Mouse (Mus musculus) heart, embryonic 10.5 days (tissue): ENCODE data around the gene Rack1. TPM values are rescaled to one million over a fixed set of nuclear protein-coding genes. Genes with fewer than 3 reads are reported as not detected.
"Not testable (repeated sequence)": the region's sequence is repeated elsewhere in the genome, so short reads cannot be mapped to it uniquely, and the experiment has no call there.

Experiments used
- DNase-seq: peaks from one replicate; pipeline ENCODE4 v3.0.0-alpha.2; 2017; ENCODE audit warnings: low spot score
- H3K27ac ChIP-seq: fragments of 300-500 bp; sonication (generic); 2 replicates; pipeline ENCODE4 v1.5.1; 2016; ENCODE audit warnings: mild to moderate bottlenecking
- H3K27me3 ChIP-seq: fragments of 300-500 bp; sonication (generic); 2 replicates; pipeline ENCODE4 v1.6.1; 2016; ENCODE audit warnings: mild to moderate bottlenecking; ENCODE audit not compliant: poor library complexity, insufficient read depth, severe bottlenecking
- H3K36me3 ChIP-seq: fragments of 300-500 bp; sonication (generic); 2 replicates; pipeline ENCODE4 v1.6.1; 2016; ENCODE audit warnings: mild to moderate bottlenecking, moderate library complexity
- H3K4me1 ChIP-seq: fragments of 300-500 bp; sonication (generic); 2 replicates; pipeline ENCODE4 v1.6.1; 2016; ENCODE audit warnings: mild to moderate bottlenecking
- H3K4me3 ChIP-seq: fragments of 300-500 bp; sonication (generic); 2 replicates; pipeline ENCODE4 v1.5.1; 2016; ENCODE audit warnings: mild to moderate bottlenecking, moderate library complexity
- H3K9me3 ChIP-seq: fragments of 300-500 bp; sonication (generic); 2 replicates; pipeline ENCODE4 v1.6.1; 2016; ENCODE audit warnings: mild to moderate bottlenecking, moderate library complexity
- WGBS: fragments of 180-500 bp; shearing (Covaris S2); methylation state at CpG from one replicate; pipeline ENCODE4 v1.1.7; 2016; 5-methylcytosine and 5-hydroxymethylcytosine counted together
- polyA plus RNA-seq: library from polyadenylated mRNA; unstranded; fragments of >200 nt; fragmentation: Nextera tagmentation; extraction: Ambion mirVana; gene quantifications from 2 replicates; pipeline ENCODE4 v1.2.1, GENCODE M21; 2016

The Rack1 gene
- polyA plus RNA-seq, 1 experiment from 2014 or later = 712 TPM

GRCm38 (mm10) chr11:48838879-48839680 is 38.9 kb downstream of the Rack1 start:
- DNase-seq = no peak
- Histone ChIP-seq H3K9me3 (no peaks in the 10 kb centered on the region), H3K27me3 (peaks cover 48% of the 10 kb centered on the region), H3K4me3 (peak overlapping the region; percentile 93; the same call in 1 of the 2 replicates), H3K36me3 (no peaks in the 10 kb centered on the region), H3K27ac (no peak overlapping the region), H3K4me1 (peaks cover 13% of the 10 kb centered on the region)
- WGBS = 71% methylated on average over 10 of the region's 10 CpGs

GRCm38 (mm10) chr11:48840805-48841204 is 40.7 kb downstream of the Rack1 start:
- Histone ChIP-seq H3K27me3 (peaks cover 55% of the 10 kb centered on the region), H3K4me1 (peaks cover 16% of the 10 kb centered on the region), H3K27ac (no peak overlapping the region), H3K9me3 (no peaks in the 10 kb centered on the region), H3K36me3 (no peaks in the 10 kb centered on the region), H3K4me3 (no peak overlapping the region)
- no peak for DNase-seq

DNA sequence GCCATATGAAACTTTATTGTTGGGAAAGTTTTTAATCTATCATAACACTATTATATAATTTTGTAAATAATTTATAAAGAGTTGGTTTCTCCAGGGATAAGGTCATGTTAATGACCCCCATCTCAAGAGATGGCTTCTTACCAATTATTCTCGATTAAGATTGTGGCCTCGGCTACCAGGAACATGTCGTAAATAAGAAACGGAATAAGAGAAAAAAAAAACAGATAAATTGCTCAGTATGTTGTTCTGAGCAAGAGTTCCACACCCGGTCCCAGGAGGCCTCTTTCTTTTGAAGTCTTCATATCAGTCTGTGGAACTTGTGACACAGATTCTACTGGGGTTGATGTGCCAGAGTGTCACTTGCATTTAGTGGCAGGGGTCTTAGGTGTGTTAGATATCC is 41.1 kb downstream of the Rack1 start:
- H3K36me3 ChIP-seq = no peaks in the 10 kb centered on the region
- no peak overlapping the region for H3K4me3 ChIP-seq
- no peak overlapping the region for H3K27ac ChIP-seq
- DNase-seq = no peak
- WGBS = 78% methylated on average over 5 of the region's 5 CpGs
- H3K4me1 ChIP-seq = peaks cover 16% of the 10 kb centered on the region
- H3K27me3 ChIP-seq = peaks cover 52% of the 10 kb centered on the region
- no peaks in the 10 kb centered on the region for H3K9me3 ChIP-seq

DNA sequence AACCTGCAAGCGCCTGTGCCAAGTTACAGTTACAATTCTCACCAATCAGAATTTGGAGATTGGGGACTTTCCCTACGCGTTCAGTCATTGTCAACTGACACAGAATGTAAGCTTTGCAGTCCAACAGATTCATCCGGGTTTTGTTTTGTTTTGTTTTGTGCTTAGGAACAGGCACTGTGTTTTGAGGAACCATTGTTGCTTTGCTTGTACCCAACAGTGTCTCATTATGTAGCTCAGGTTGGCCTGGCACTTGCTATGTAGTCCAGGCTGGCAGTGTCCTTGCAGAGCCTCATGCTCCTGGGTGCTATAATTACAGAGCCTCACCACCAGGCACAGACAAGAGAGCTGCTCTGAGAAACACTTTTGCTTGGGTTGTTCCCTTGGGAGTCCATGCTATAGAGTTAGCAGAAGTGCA is 42.3 kb downstream of the Rack1 start:
- Histone ChIP-seq H3K9me3 (no peaks in the 10 kb centered on the region), H3K4me3 (no peak overlapping the region), H3K27ac (no peak overlapping the region), H3K4me1 (peaks cover 11% of the 10 kb centered on the region; the same call in 1 of the 2 replicates), H3K36me3 (no peaks in the 10 kb centered on the region), H3K27me3 (peaks cover 40% of the 10 kb centered on the region; the same call in 1 of the 2 replicates)
- WGBS = 77% methylated on average over 4 of the region's 4 CpGs
- no peak for DNase-seq

DNA sequence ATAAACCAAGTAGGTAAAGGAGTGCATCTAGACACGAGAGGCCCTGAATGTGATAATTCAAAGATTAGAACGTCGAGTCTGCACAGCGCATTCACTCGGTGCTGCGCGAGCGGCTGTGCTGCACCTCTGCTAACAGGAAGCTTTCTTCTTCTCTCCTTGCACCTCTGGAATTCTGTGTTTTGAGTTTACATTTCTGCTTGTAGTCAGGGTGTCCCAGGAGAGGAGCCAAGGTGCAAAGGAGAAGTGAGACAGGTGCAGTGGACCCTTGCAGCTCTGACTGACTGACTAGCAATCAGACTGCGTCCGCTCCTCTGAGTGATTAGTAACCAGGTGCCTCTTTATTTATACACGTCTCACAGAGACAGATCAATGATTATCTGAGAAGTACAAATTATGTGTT is 43.1 kb downstream of the Rack1 start:
- H3K27ac ChIP-seq = no peak overlapping the region
- H3K27me3 ChIP-seq = peaks cover 45% of the 10 kb centered on the region
- H3K9me3 ChIP-seq = no peaks in the 10 kb centered on the region
- WGBS = 76% methylated on average over 11 of the region's 11 CpGs
- H3K4me3 ChIP-seq = no peak overlapping the region
- DNase-seq = no peak
- peaks cover 8% of the 10 kb centered on the region; the same call in 1 of the 2 replicates for H3K4me1 ChIP-seq
- H3K36me3 ChIP-seq = no peaks in the 10 kb centered on the region

- H3K36me3 ChIP-seq = no peaks in the 10 kb centered on the region
- 64% methylated on average over 6 of the region's 6 CpGs for WGBS
- peaks cover 4% of the 10 kb centered on the region; the same call in 1 of the 2 replicates for H3K4me1 ChIP-seq
- H3K27ac ChIP-seq = no peak overlapping the region
- no peak overlapping the region for H3K4me3 ChIP-seq
- H3K9me3 ChIP-seq = no peaks in the 10 kb centered on the region
- DNase-seq = no peak
- H3K27me3 ChIP-seq = peaks cover 47% of the 10 kb centered on the region
These were observed 44.2 kb downstream of the Rack1 start for GRCm38 (mm10) chr11:48844309-48844708.

DNA sequence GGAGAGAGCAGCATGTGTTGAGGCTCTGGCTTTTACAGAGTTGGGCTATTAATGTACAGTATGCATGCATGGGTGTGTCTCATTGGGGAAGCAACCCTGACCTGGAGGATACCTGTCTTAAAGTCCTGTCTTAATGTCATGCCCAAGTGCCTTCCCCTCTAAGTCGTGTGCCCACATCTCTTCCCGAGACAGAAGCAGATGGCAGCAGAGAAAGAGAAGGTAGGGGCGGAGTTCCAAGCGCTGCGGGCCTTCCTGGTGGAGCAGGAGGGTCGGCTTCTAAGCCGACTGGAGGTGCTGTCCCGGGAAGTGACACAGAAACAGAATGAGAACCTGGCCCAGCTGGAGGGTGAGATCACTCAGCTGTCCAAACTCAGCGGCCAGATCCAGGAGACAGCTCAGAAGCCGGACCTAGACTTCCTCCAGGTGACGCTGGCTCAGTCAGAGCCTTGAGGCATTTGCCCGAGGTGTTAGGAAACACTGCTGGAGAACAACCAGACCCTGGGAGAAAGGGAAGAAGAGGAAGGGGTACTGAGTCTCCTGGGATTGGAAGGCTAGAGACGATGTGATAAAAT is 45.2 kb downstream of the Rack1 start:
- Histone ChIP-seq H3K27ac (no peak overlapping the region), H3K9me3 (no peaks in the 10 kb centered on the region), H3K27me3 (peaks cover 46% of the 10 kb centered on the region), H3K4me3 (no peak overlapping the region), H3K4me1 (peaks cover 10% of the 10 kb centered on the region; the same call in 1 of the 2 replicates), H3K36me3 (no peaks in the 10 kb centered on the region)
- no peak for DNase-seq
- WGBS = 19% methylated on average over 13 of the region's 13 CpGs

GRCm38 (mm10) chr11:48846362-48846761 is 46.2 kb downstream of the Rack1 start:
- H3K9me3 ChIP-seq, DNase-seq, H3K36me3 ChIP-seq, H3K4me3 ChIP-seq, H3K27ac ChIP-seq: not testable (repeated sequence)
- WGBS = 83% methylated on average over 2 of the region's 2 CpGs
- Histone ChIP-seq H3K4me1 (peaks cover 10% of the 10 kb centered on the region; the same call in 1 of the 2 replicates), H3K27me3 (peaks cover 46% of the 10 kb centered on the region)

DNA sequence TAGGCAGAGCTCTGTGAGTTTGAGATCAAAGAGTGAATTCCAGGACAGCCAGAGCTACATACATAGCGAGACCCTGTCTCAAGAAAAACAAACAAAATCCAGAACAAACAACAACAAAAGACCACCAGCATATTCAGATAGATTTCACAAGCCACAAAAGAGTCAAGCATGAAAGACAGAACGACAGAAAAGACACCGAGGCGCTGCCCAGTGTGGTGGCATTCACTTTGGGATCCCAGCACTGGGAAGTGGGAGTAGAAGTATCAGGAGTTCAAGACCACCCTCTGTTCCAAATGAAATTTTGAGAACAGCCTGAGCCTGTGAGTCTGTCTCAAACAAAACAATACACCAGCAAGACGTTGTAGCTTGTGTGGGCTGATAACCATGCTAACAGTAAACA is 46.7 kb downstream of the Rack1 start:
- Histone ChIP-seq H3K9me3 (no peaks in the 10 kb centered on the region), H3K27ac (no peak overlapping the region), H3K4me3 (no peak overlapping the region), H3K27me3 (peaks cover 46% of the 10 kb centered on the region), H3K36me3 (no peaks in the 10 kb centered on the region), H3K4me1 (peaks cover 10% of the 10 kb centered on the region; the same call in 1 of the 2 replicates)
- DNase-seq = no peak
- 64% methylated on average over 5 of the region's 5 CpGs for WGBS

- 60% methylated on average over 2 of the region's 2 CpGs for WGBS
- no peak for DNase-seq
- no peak overlapping the region for H3K4me3 ChIP-seq
- H3K4me1 ChIP-seq = peaks cover 31% of the 10 kb centered on the region
- H3K27ac ChIP-seq = no peak overlapping the region
- H3K27me3 ChIP-seq = peaks cover 29% of the 10 kb centered on the region
- no peaks in the 10 kb centered on the region for H3K9me3 ChIP-seq
- H3K36me3 ChIP-seq = no peaks in the 10 kb centered on the region
These were observed 50.1 kb downstream of the Rack1 start for GRCm38 (mm10) chr11:48850240-48850639.

DNA sequence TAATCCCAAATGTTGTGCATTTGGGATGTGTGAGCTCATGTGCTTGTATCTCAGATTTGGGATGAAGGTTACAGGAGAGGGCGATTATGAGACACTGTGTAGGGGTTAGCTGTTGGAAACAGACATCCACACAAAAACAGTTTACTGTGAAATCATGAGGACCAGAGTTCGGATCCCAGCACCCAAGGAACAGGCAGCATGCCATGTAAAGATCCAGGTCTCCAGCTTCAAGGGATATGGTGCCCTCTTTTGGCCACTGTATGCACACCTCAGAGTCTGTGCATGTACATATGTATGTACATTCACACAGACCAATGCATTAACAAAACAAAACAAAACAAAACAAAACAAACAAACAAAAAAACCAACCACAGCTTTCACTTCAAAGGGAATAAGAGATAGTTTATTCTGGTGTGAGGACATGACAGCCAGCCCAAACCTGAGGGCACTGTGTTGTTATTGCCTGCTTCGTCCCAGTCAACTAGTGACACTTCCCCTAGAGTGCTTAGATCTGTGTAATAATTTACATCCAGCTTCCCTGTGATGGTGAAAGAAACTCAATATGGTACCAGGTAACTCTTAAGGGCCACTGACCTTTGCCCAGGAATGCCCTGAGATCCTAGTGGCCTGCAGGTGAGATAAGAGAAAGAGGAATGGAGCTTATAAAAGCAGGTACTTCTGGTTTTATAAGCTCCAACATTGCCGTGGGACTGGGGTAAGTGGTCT is 51.3 kb downstream of the Rack1 start:
- Histone ChIP-seq H3K27me3 (peaks cover 25% of the 10 kb centered on the region), H3K27ac (no peak overlapping the region), H3K4me1 (peaks cover 28% of the 10 kb centered on the region), H3K4me3 (no peak overlapping the region), H3K9me3 (no peaks in the 10 kb centered on the region), H3K36me3 (no peaks in the 10 kb centered on the region)
- WGBS = 75% methylated on average over 4 of the region's 4 CpGs
- no peak for DNase-seq

GRCm38 (mm10) chr11:48852190-48852589 is 52.1 kb downstream of the Rack1 start:
- peaks cover 25% of the 10 kb centered on the region for H3K27me3 ChIP-seq
- peak overlapping the region; percentile 74 for H3K4me3 ChIP-seq
- WGBS = 76% methylated on average over 4 of the region's 4 CpGs
- peaks cover 28% of the 10 kb centered on the region for H3K4me1 ChIP-seq
- DNase-seq = no peak
- H3K27ac ChIP-seq = no peak overlapping the region
- no peaks in the 10 kb centered on the region for H3K9me3 ChIP-seq
- H3K36me3 ChIP-seq = no peaks in the 10 kb centered on the region
